Mouse (Mus musculus): ENCODE data around the gene Ccl4.

Ccl4 gene

GRCm38 (mm10) chr11:83662204-83662603, at the start of gene Ccl4:
Gene Ccl4 (plus strand): TSS chr11:83662584.
- DNase-seq (ENCODE audit: low read depth, low spot score) = no peak

GRCm38 (mm10) chr11:83616586-83616985, 45.8 kb upstream of the Ccl4 start:
- no peak for DNase-seq (ENCODE audit: low read depth, low spot score)

GRCm38 (mm10) chr11:83618238-83618637, 44.1 kb upstream of the Ccl4 start:
- no peak for DNase-seq (ENCODE audit: low read depth, low spot score)

- no peak for DNase-seq (ENCODE audit: low read depth, low spot score)
Measured at GRCm38 (mm10) chr11:83619037-83619436, 43.3 kb upstream of the Ccl4 start.

- no peak for DNase-seq (ENCODE audit: low read depth, low spot score)
Measured at GRCm38 (mm10) chr11:83623586-83623985, 38.8 kb upstream of the Ccl4 start.

GRCm38 (mm10) chr11:83628808-83629207, 33.6 kb upstream of the Ccl4 start:
- no peak for DNase-seq (ENCODE audit: low read depth, low spot score)

GRCm38 (mm10) chr11:83630630-83631029, 31.8 kb upstream of the Ccl4 start:
- no peak for DNase-seq (ENCODE audit: low read depth, low spot score)

GRCm38 (mm10) chr11:83631065-83631464, 31.3 kb upstream of the Ccl4 start:
- no peak for DNase-seq (ENCODE audit: low read depth, low spot score)

GRCm38 (mm10) chr11:83632744-83633143, 29.6 kb upstream of the Ccl4 start:
- no peak for DNase-seq (ENCODE audit: low read depth, low spot score)

- no peak for DNase-seq (ENCODE audit: low read depth, low spot score)
Measured at GRCm38 (mm10) chr11:83634425-83634824, 28.0 kb upstream of the Ccl4 start.

GRCm38 (mm10) chr11:83634898-83635297, 27.5 kb upstream of the Ccl4 start:
- no peak for DNase-seq (ENCODE audit: low read depth, low spot score)

- no peak for DNase-seq (ENCODE audit: low read depth, low spot score)
Measured at GRCm38 (mm10) chr11:83636742-83637235, 25.6 kb upstream of the Ccl4 start.

- DNase-seq (ENCODE audit: low read depth, low spot score) = no peak
Measured at GRCm38 (mm10) chr11:83638934-83639333, 23.4 kb upstream of the Ccl4 start.

- DNase-seq (ENCODE audit: low read depth, low spot score) = no peak
Measured at GRCm38 (mm10) chr11:83639533-83639932, 22.9 kb upstream of the Ccl4 start.

- DNase-seq (ENCODE audit: low read depth, low spot score) = no peak
Measured at GRCm38 (mm10) chr11:83640141-83640540, 22.2 kb upstream of the Ccl4 start.

- DNase-seq (ENCODE audit: low read depth, low spot score) = no peak
Measured at GRCm38 (mm10) chr11:83641216-83641615, 21.2 kb upstream of the Ccl4 start.

GRCm38 (mm10) chr11:83645521-83645920, 16.9 kb upstream of the Ccl4 start, which contains the start of gene Rpl9-ps1:
Gene Rpl9-ps1 (minus strand): TSS chr11:83645621.
- no peak for DNase-seq (ENCODE audit: low read depth, low spot score)

- no peak for DNase-seq (ENCODE audit: low read depth, low spot score)
Measured at GRCm38 (mm10) chr11:83646356-83647149, 15.8 kb upstream of the Ccl4 start.

- DNase-seq (ENCODE audit: low read depth, low spot score) = no peak
Measured at GRCm38 (mm10) chr11:83649305-83649841, 13.0 kb upstream of the Ccl4 start, which contains the start of gene Ccl3. Gene Ccl3 (minus strand): TSS chr11:83649355.

- DNase-seq (ENCODE audit: low read depth, low spot score) = no peak
Measured at GRCm38 (mm10) chr11:83654606-83655005, 7.8 kb upstream of the Ccl4 start.

GRCm38 (mm10) chr11:83657508-83657907, 4.9 kb upstream of the Ccl4 start:
- no peak for DNase-seq (ENCODE audit: low read depth, low spot score)

- DNase-seq (ENCODE audit: low read depth, low spot score) = no peak
Measured at GRCm38 (mm10) chr11:83658797-83659196, 3.6 kb upstream of the Ccl4 start.

GRCm38 (mm10) chr11:83663532-83663931, 1.1 kb downstream of the Ccl4 start:
- DNase-seq (ENCODE audit: low read depth, low spot score) = no peak
